Mouse (Mus musculus): ENCODE results near the gene Utrn. TPM values are rescaled to one million over a fixed set of nuclear protein-coding genes. Genes with fewer than 3 reads are reported as not detected.
A peak's percentile ranks its signal among the peaks of the same experiment; 100 is the strongest.

Gene Utrn
- polyA plus RNA-seq, 1 experiment = 13.9 TPM

GRCm38 (mm10) chr10:12787965-12788364 lies 81.2 kb downstream of the Utrn start:
- TF ChIP-seq TCF3 (IDR thresholded peaks at IDR 0.05; ENCODE audit: insufficient read length, low read depth) = no peak
- no peak for TF ChIP-seq MYOG (IDR thresholded peaks at IDR 0.05; ENCODE audit: control insufficient read depth in 1 of 3, insufficient read depth in 1 of 3, insufficient read length in 2 of 3, low read depth in 2 of 3)
- TF ChIP-seq POLR2A (IDR thresholded peaks at IDR 0.05; ENCODE audit: insufficient read length, low read depth) = no peak
- TF ChIP-seq TCF12 (IDR thresholded peaks at IDR 0.05; ENCODE audit: insufficient read depth, poor library complexity, severe bottlenecking) = no peak
- no peak for TF ChIP-seq MAX (IDR thresholded peaks at IDR 0.05; ENCODE audit: low read depth)
- TF ChIP-seq MYOD1 (IDR thresholded peaks at IDR 0.05; ENCODE audit: control insufficient read depth in 1 of 3, insufficient read length in 2 of 3, low read depth in 2 of 3) = peak in 1 of 3 experiments; percentile 4
- no peak for TF ChIP-seq REST (IDR thresholded peaks at IDR 0.05; ENCODE audit: insufficient read depth, insufficient read length)
- no peak for TF ChIP-seq POLR2AphosphoS2 (IDR thresholded peaks at IDR 0.05; ENCODE audit: insufficient read length, low read depth)
- no peak for TF ChIP-seq E2F4 (IDR thresholded peaks at IDR 0.05; ENCODE audit: insufficient read depth)
- TF ChIP-seq CEBPB (IDR thresholded peaks at IDR 0.05; ENCODE audit: insufficient read depth, poor library complexity, severe bottlenecking) = peak; percentile 94
- TF ChIP-seq SRF (IDR thresholded peaks at IDR 0.05; ENCODE audit: control insufficient read depth, insufficient read length, low read depth) = peak; percentile 72
- TF ChIP-seq USF1 (IDR thresholded peaks at IDR 0.05; ENCODE audit: low read depth) = no peak
- peak overlapping the region; percentile 77 for H3K4me2 ChIP-seq (ENCODE audit: low read depth)
- peaks cover 79% of the 10 kb centered on the region for H3K79me2 ChIP-seq (ENCODE audit: control insufficient read depth, insufficient read depth)
- H3K36me3 ChIP-seq (ENCODE audit: control insufficient read depth, insufficient read depth) = peaks cover 4% of the 10 kb centered on the region
- no peak overlapping the region for H3ac ChIP-seq (ENCODE audit: control insufficient read depth, insufficient read length)
- H3K27me3 ChIP-seq (ENCODE audit: control insufficient read depth, insufficient read depth, insufficient read length) = no peaks in the 10 kb centered on the region
- no peak overlapping the region for H3K4me3 ChIP-seq

- Histone ChIP-seq H3K36me3 (ENCODE audit: control insufficient read depth, insufficient read depth) (peaks cover 4% of the 10 kb centered on the region), H3K27me3 (ENCODE audit: control insufficient read depth, insufficient read depth, insufficient read length) (no peaks in the 10 kb centered on the region), H3K4me2 (ENCODE audit: low read depth) (no peak overlapping the region), H3K4me3 (no peak overlapping the region), H3ac (ENCODE audit: control insufficient read depth, insufficient read length) (no peak overlapping the region), H3K79me2 (ENCODE audit: control insufficient read depth, insufficient read depth) (peaks cover 61% of the 10 kb centered on the region)
- TF ChIP-seq USF1 (IDR thresholded peaks at IDR 0.05; ENCODE audit: low read depth) (no peak), TCF12 (IDR thresholded peaks at IDR 0.05; ENCODE audit: insufficient read depth, poor library complexity, severe bottlenecking) (no peak), MAX (IDR thresholded peaks at IDR 0.05; ENCODE audit: low read depth) (no peak), SRF (IDR thresholded peaks at IDR 0.05; ENCODE audit: control insufficient read depth, insufficient read length, low read depth) (no peak)
Measured at GRCm38 (mm10) chr10:12785299-12785698, 83.9 kb downstream of the Utrn start.

GRCm38 (mm10) chr10:12781381-12781907 lies 87.7 kb downstream of the Utrn start:
- Histone ChIP-seq H3K27me3 (ENCODE audit: control insufficient read depth, insufficient read depth, insufficient read length) (no peaks in the 10 kb centered on the region), H3K4me3 (no peak overlapping the region), H3K36me3 (ENCODE audit: control insufficient read depth, insufficient read depth) (peaks cover 4% of the 10 kb centered on the region), H3ac (ENCODE audit: control insufficient read depth, insufficient read length) (no peak overlapping the region), H3K79me2 (ENCODE audit: control insufficient read depth, insufficient read depth) (peaks cover 65% of the 10 kb centered on the region), H3K4me2 (ENCODE audit: low read depth) (no peak overlapping the region)
- TF ChIP-seq MYOD1 (IDR thresholded peaks at IDR 0.05; ENCODE audit: control insufficient read depth in 1 of 3, insufficient read length in 2 of 3, low read depth in 2 of 3) (no peak), MAX (IDR thresholded peaks at IDR 0.05; ENCODE audit: low read depth) (no peak), TCF12 (IDR thresholded peaks at IDR 0.05; ENCODE audit: insufficient read depth, poor library complexity, severe bottlenecking) (no peak), REST (IDR thresholded peaks at IDR 0.05; ENCODE audit: insufficient read depth, insufficient read length) (no peak), MYOG (IDR thresholded peaks at IDR 0.05; ENCODE audit: control insufficient read depth in 1 of 3, insufficient read depth in 1 of 3, insufficient read length in 2 of 3, low read depth in 2 of 3) (no peak), POLR2AphosphoS2 (IDR thresholded peaks at IDR 0.05; ENCODE audit: insufficient read length, low read depth) (no peak), TCF3 (IDR thresholded peaks at IDR 0.05; ENCODE audit: insufficient read length, low read depth) (no peak)

GRCm38 (mm10) chr10:12773178-12773577 lies 96.0 kb downstream of the Utrn start:
- peaks cover 80% of the 10 kb centered on the region for H3K79me2 ChIP-seq (ENCODE audit: control insufficient read depth, insufficient read depth)
- H3K27me3 ChIP-seq (ENCODE audit: control insufficient read depth, insufficient read depth, insufficient read length) = no peaks in the 10 kb centered on the region
- TF ChIP-seq MAX (IDR thresholded peaks at IDR 0.05; ENCODE audit: low read depth) (no peak), REST (IDR thresholded peaks at IDR 0.05; ENCODE audit: insufficient read depth, insufficient read length) (no peak), TCF3 (IDR thresholded peaks at IDR 0.05; ENCODE audit: insufficient read length, low read depth) (no peak), MYOD1 (IDR thresholded peaks at IDR 0.05; ENCODE audit: control insufficient read depth in 1 of 3, insufficient read length in 2 of 3, low read depth in 2 of 3) (no peak), TCF12 (IDR thresholded peaks at IDR 0.05; ENCODE audit: insufficient read depth, poor library complexity, severe bottlenecking) (no peak), SRF (IDR thresholded peaks at IDR 0.05; ENCODE audit: control insufficient read depth, insufficient read length, low read depth) (no peak), USF1 (IDR thresholded peaks at IDR 0.05; ENCODE audit: low read depth) (no peak), MYOG (IDR thresholded peaks at IDR 0.05; ENCODE audit: control insufficient read depth in 1 of 3, insufficient read depth in 1 of 3, insufficient read length in 2 of 3, low read depth in 2 of 3) (no peak), POLR2A (IDR thresholded peaks at IDR 0.05; ENCODE audit: insufficient read length, low read depth) (no peak), POLR2AphosphoS2 (IDR thresholded peaks at IDR 0.05; ENCODE audit: insufficient read length, low read depth) (no peak), E2F4 (IDR thresholded peaks at IDR 0.05; ENCODE audit: insufficient read depth) (no peak), CEBPB (IDR thresholded peaks at IDR 0.05; ENCODE audit: insufficient read depth, poor library complexity, severe bottlenecking) (no peak)
- no peak overlapping the region for H3ac ChIP-seq (ENCODE audit: control insufficient read depth, insufficient read length)
- no peak overlapping the region for H3K4me3 ChIP-seq
- no peak overlapping the region for H3K4me2 ChIP-seq (ENCODE audit: low read depth)
- H3K36me3 ChIP-seq (ENCODE audit: control insufficient read depth, insufficient read depth) = no peaks in the 10 kb centered on the region

GRCm38 (mm10) chr10:12771511-12771910 lies 97.7 kb downstream of the Utrn start:
- no peak for TF ChIP-seq POLR2A (IDR thresholded peaks at IDR 0.05; ENCODE audit: insufficient read length, low read depth)
- TF ChIP-seq TCF3 (IDR thresholded peaks at IDR 0.05; ENCODE audit: insufficient read length, low read depth) = no peak
- no peak for TF ChIP-seq MYOD1 (IDR thresholded peaks at IDR 0.05; ENCODE audit: control insufficient read depth in 1 of 3, insufficient read length in 2 of 3, low read depth in 2 of 3)
- TF ChIP-seq USF1 (IDR thresholded peaks at IDR 0.05; ENCODE audit: low read depth) = no peak
- no peak for TF ChIP-seq TCF12 (IDR thresholded peaks at IDR 0.05; ENCODE audit: insufficient read depth, poor library complexity, severe bottlenecking)
- TF ChIP-seq MAX (IDR thresholded peaks at IDR 0.05; ENCODE audit: low read depth) = no peak
- no peak for TF ChIP-seq E2F4 (IDR thresholded peaks at IDR 0.05; ENCODE audit: insufficient read depth)
- TF ChIP-seq SRF (IDR thresholded peaks at IDR 0.05; ENCODE audit: control insufficient read depth, insufficient read length, low read depth) = no peak
- no peak for TF ChIP-seq POLR2AphosphoS2 (IDR thresholded peaks at IDR 0.05; ENCODE audit: insufficient read length, low read depth)
- TF ChIP-seq CEBPB (IDR thresholded peaks at IDR 0.05; ENCODE audit: insufficient read depth, poor library complexity, severe bottlenecking) = no peak
- TF ChIP-seq MYOG (IDR thresholded peaks at IDR 0.05; ENCODE audit: control insufficient read depth in 1 of 3, insufficient read depth in 1 of 3, insufficient read length in 2 of 3, low read depth in 2 of 3) = no peak
- TF ChIP-seq REST (IDR thresholded peaks at IDR 0.05; ENCODE audit: insufficient read depth, insufficient read length) = no peak

More at GRCm38 (mm10) chr10:12771511-12771910, 97.7 kb downstream of the Utrn start:
- no peaks in the 10 kb centered on the region for H3K27me3 ChIP-seq (ENCODE audit: control insufficient read depth, insufficient read depth, insufficient read length)
- H3ac ChIP-seq (ENCODE audit: control insufficient read depth, insufficient read length) = no peak overlapping the region
- H3K4me2 ChIP-seq (ENCODE audit: low read depth) = no peak overlapping the region
- peaks cover 82% of the 10 kb centered on the region for H3K79me2 ChIP-seq (ENCODE audit: control insufficient read depth, insufficient read depth)
- no peak overlapping the region for H3K4me3 ChIP-seq
- H3K36me3 ChIP-seq (ENCODE audit: control insufficient read depth, insufficient read depth) = no peaks in the 10 kb centered on the region

All from myocyte (in vitro differentiated cells).